Mouse (Mus musculus) frontal cortex, adult 2 months (tissue): ENCODE measurements around the gene Ifit1. TPM values are rescaled to one million over a fixed set of nuclear protein-coding genes. Genes with fewer than 3 reads are reported as not detected.

Experiments used
- DNase-seq, 2 experiments: peaks; one replicate each; pipeline ENCODE4 v3.0.0; 2022; ENCODE audit warnings: low spot score in 1 of 2; ENCODE audit errors: extremely low spot score in 1 of 2
- polyA plus RNA-seq: library from polyadenylated mRNA; depleted of rRNA; stranded (reverse); fragments of >200 nt; gene quantifications from 2 replicates; pipeline ENCODE4 v1.2.3, GENCODE M21; 2012; rRNA removed

Gene Ifit1
- polyA plus RNA-seq, 1 experiment, result 5.8 TPM

- DNase-seq, result no peak
Measured at GRCm38 (mm10) chr19:34650997-34651396, 10.3 kb downstream of the Ifit1 start.

- no peak for DNase-seq
Measured at GRCm38 (mm10) chr19:34655227-34655805, 14.6 kb downstream of the Ifit1 start.

GRCm38 (mm10) chr19:34656511-34657298 lies 16.0 kb downstream of the Ifit1 start:
- DNase-seq, result no peak

GRCm38 (mm10) chr19:34662067-34662507 lies 21.4 kb downstream of the Ifit1 start:
- peak; percentile 31 to 57 for DNase-seq

- DNase-seq, result no peak
Measured at GRCm38 (mm10) chr19:34662740-34663139, 22.1 kb downstream of the Ifit1 start.

- peak; percentile 23 to 88 for DNase-seq
Measured at GRCm38 (mm10) chr19:34666127-34666526, 25.5 kb downstream of the Ifit1 start.

GRCm38 (mm10) chr19:34673476-34673875 lies 32.8 kb downstream of the Ifit1 start:
- DNase-seq, result no peak

- no peak for DNase-seq
Measured at GRCm38 (mm10) chr19:34678428-34678827, 37.8 kb downstream of the Ifit1 start.

GRCm38 (mm10) chr19:34684857-34685256 lies 44.2 kb downstream of the Ifit1 start:
- DNase-seq, result peak in 1 of 2 experiments; percentile 63

GRCm38 (mm10) chr19:34685530-34685929 lies 44.9 kb downstream of the Ifit1 start:
- DNase-seq, result no peak

GRCm38 (mm10) chr19:34691402-34691801 lies 50.7 kb downstream of the Ifit1 start:
- no peak for DNase-seq

GRCm38 (mm10) chr19:34696352-34696986 lies 55.8 kb downstream of the Ifit1 start:
- no peak for DNase-seq

GRCm38 (mm10) chr19:34697461-34697860 lies 56.8 kb downstream of the Ifit1 start:
- no peak for DNase-seq

- DNase-seq, result no peak
Measured at GRCm38 (mm10) chr19:34698432-34698831, 57.8 kb downstream of the Ifit1 start.

- no peak for DNase-seq
Measured at GRCm38 (mm10) chr19:34698852-34699251, 58.2 kb downstream of the Ifit1 start.

- DNase-seq, result no peak
Measured at GRCm38 (mm10) chr19:34699300-34699699, 58.6 kb downstream of the Ifit1 start.

Other genes starting within 250 kb of the Ifit1 start
- gene Ch25h, start 165.7 kb upstream of the Ifit1 start, polyA plus RNA-seq, result 0.98 and 2.3 TPM in 2 replicates
- gene Lipa, start 113.4 kb upstream of the Ifit1 start, polyA plus RNA-seq, result 16.0 and 16.4 TPM in 2 replicates
- gene Ifit2, start 90.2 kb upstream of the Ifit1 start, polyA plus RNA-seq, result 7.0 and 7.3 TPM in 2 replicates
- 18.0 and 25.6 TPM in 2 replicates for gene Ifit3, start 57.3 kb upstream of the Ifit1 start, polyA plus RNA-seq
- 2.0 and 2.7 TPM in 2 replicates for gene Ifit1bl1, start 38.9 kb upstream of the Ifit1 start, polyA plus RNA-seq
- 8.1 and 8.4 TPM in 2 replicates for gene Ifit3b, start 32.9 kb upstream of the Ifit1 start, polyA plus RNA-seq
- 0.42 and 0.48 TPM in 2 replicates for gene Ifit1bl2, start 128 bp upstream of the Ifit1 start, polyA plus RNA-seq
- 1.8 and 2.5 TPM in 2 replicates for gene Slc16a12, start 106.4 kb downstream of the Ifit1 start, polyA plus RNA-seq
- 7.5 and 8.4 TPM in 2 replicates for gene Pank1, start 238.6 kb downstream of the Ifit1 start, polyA plus RNA-seq